Mouse (Mus musculus) limb, embryonic 12.5 days (tissue): ENCODE measurements around the gene 6330409D20Rik. TPM values are rescaled to one million over a fixed set of nuclear protein-coding genes. Genes with fewer than 3 reads are reported as not detected.

Experiments
- ATAC-seq: fragments of 200-750 bp; cut with Nextera tagmentation; 2 replicates; pipeline ENCODE4 v1.8.0; 2017; ENCODE audit warnings: low read depth, moderate TSS enrichment; ENCODE audit not compliant: insufficient number of reproducible peaks, insufficient read depth, low FRiP score, low TSS enrichment
- H3K27ac ChIP-seq: fragments of 300-500 bp; sonication (generic); 2 replicates; pipeline ENCODE4 v1.5.1; 2016; ENCODE audit warnings: mild to moderate bottlenecking, moderate library complexity
- H3K27me3 ChIP-seq: fragments of 300-500 bp; sonication (generic); 2 replicates; pipeline ENCODE4 v1.6.1; 2016; ENCODE audit warnings: mild to moderate bottlenecking, moderate library complexity
- H3K36me3 ChIP-seq: fragments of 300-500 bp; sonication (generic); 2 replicates; pipeline ENCODE4 v1.6.1; 2016; ENCODE audit warnings: mild to moderate bottlenecking, moderate library complexity
- H3K4me1 ChIP-seq: fragments of 300-500 bp; sonication (generic); replicated peaks from 2 replicates; pipeline ENCODE4 v1.6.1; 2016
- H3K4me2 ChIP-seq: fragments of 300-500 bp; sonication (generic); 2 replicates; pipeline ENCODE4 v1.6.1; 2016; ENCODE audit warnings: mild to moderate bottlenecking, moderate library complexity
- H3K4me3 ChIP-seq: fragments of 300-500 bp; sonication (generic); replicated peaks from 2 replicates; pipeline ENCODE4 v1.5.1; 2016; ENCODE audit warnings: mild to moderate bottlenecking
- H3K9ac ChIP-seq: fragments of 300-500 bp; sonication (generic); replicated peaks from 2 replicates; pipeline ENCODE4 v1.6.1; 2016; ENCODE audit warnings: mild to moderate bottlenecking, moderate library complexity
- H3K9me3 ChIP-seq: fragments of 300-500 bp; sonication (generic); 2 replicates; pipeline ENCODE4 v1.6.1; 2016; ENCODE audit warnings: mild to moderate bottlenecking, moderate library complexity
- WGBS: fragments of 180-500 bp; shearing (Covaris S2); methylation state at CpG from one replicate; pipeline ENCODE4 v1.1.7; 2016; 5-methylcytosine and 5-hydroxymethylcytosine counted together
- polyA plus RNA-seq: library from polyadenylated mRNA; unstranded; fragments of >200 nt; fragmentation: Nextera tagmentation; extraction: Ambion mirVana; gene quantifications from 2 replicates; pipeline ENCODE4 v1.2.1, GENCODE M21; 2016

Gene 6330409D20Rik
- polyA plus RNA-seq, 1 experiment from 2014 or later = not detected

DNA sequence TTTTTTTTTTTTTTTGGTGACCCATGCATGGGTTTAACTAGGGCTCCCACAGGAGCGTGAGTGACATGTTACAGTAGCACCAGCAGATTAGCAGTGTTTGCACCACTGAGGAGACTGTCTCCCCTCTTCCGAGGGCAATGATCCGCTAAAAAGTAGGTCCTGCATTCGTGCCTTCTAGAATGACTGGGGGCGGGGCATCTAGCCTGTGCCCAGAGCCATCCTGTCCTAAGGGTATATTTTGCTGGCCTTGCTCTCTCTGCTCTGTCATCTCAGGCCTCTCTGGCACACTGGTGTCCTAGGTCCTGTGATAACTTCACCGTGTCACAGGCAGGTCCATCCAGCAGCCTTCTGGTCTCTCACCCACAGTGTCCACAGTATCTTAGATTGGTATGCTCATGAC lies 41.1 kb downstream of the 6330409D20Rik start:
- Histone ChIP-seq H3K4me2 (no peak overlapping the region), H3K27ac (no peak overlapping the region), H3K9ac (no peak overlapping the region), H3K4me3 (no peak overlapping the region), H3K27me3 (no peaks in the 10 kb centered on the region), H3K4me1 (no peaks in the 10 kb centered on the region), H3K36me3 (peaks cover 27% of the 10 kb centered on the region), H3K9me3 (no peaks in the 10 kb centered on the region)
- WGBS = 83% methylated on average over 6 of the region's 6 CpGs
- ATAC-seq = no peak

DNA sequence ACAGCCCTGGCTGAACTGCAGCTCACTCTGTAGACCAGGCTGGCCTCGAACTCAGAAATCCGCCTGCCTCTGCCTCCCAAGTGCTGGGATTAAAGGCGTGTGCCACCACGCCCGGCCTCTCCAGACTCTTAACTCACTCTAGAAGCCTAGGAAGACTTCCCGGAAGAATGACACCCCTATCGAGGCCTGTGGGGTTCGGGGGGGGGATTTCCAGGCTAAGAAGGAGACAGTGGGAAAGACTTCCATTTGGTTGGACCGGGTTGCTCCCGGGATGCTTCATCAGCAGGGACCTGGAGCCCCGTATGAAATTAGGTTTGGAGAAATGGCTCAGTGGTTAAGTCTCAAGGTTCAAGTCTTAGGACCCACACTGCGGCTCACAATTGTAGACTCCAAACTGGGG lies 46.1 kb downstream of the 6330409D20Rik start:
- Histone ChIP-seq H3K27ac (peak overlapping the region; percentile 76), H3K36me3 (no peaks in the 10 kb centered on the region), H3K4me1 (peaks cover 16% of the 10 kb centered on the region), H3K4me2 (peak overlapping the region; percentile 86), H3K27me3 (no peaks in the 10 kb centered on the region), H3K4me3 (peak overlapping the region; percentile 82), H3K9ac (peak overlapping the region; percentile 44; the same call in 1 of the 2 replicates), H3K9me3 (no peaks in the 10 kb centered on the region)
- ATAC-seq = no peak
- 90% methylated on average over 12 of the region's 12 CpGs for WGBS

GRCm38 (mm10) chr2:32693823-32694411 lies 46.9 kb downstream of the 6330409D20Rik start:
- WGBS = under 1% methylated on average over 51 of the region's 51 CpGs
- H3K4me1 ChIP-seq = peaks cover 16% of the 10 kb centered on the region
- no peaks in the 10 kb centered on the region for H3K27me3 ChIP-seq
- peak overlapping the region; percentile 86 for H3K4me2 ChIP-seq
- peak overlapping the region; percentile 88 for H3K9ac ChIP-seq
- ATAC-seq = peak; percentile 97
- no peaks in the 10 kb centered on the region for H3K9me3 ChIP-seq
- no peaks in the 10 kb centered on the region for H3K36me3 ChIP-seq
- peak overlapping the region; percentile 83 for H3K27ac ChIP-seq
- peak overlapping the region; percentile 82 for H3K4me3 ChIP-seq

DNA sequence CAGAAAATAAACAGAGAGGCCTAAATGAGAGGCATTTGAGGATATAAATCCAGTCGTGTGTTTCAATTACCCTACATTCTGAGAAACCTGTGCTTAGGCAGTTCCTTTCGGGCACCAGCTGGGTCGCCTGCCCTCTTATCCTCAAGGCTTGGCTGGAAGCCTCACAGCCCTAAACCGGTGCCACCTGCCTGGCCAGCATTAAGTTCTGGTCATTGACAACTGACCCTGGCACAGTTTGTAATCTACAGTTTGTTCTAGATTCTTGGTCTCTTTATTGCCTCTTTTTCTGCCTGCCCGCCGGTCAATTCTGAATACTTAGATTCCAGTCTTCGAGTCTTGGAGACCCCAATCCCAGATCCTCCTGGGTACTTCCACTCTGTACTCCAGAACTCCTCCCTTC lies 47.5 kb downstream of the 6330409D20Rik start:
- Histone ChIP-seq H3K4me2 (peak overlapping the region; percentile 86), H3K27ac (peak overlapping the region; percentile 83), H3K9ac (peak overlapping the region; percentile 88), H3K9me3 (no peaks in the 10 kb centered on the region), H3K4me3 (peak overlapping the region; percentile 82), H3K4me1 (peaks cover 16% of the 10 kb centered on the region), H3K27me3 (no peaks in the 10 kb centered on the region), H3K36me3 (peaks cover 1% of the 10 kb centered on the region; the same call in 1 of the 2 replicates)
- ATAC-seq = no peak
- 16% methylated on average over 7 of the region's 7 CpGs for WGBS

GRCm38 (mm10) chr2:32692496-32692895 lies 48.3 kb downstream of the 6330409D20Rik start:
- H3K27ac ChIP-seq = no peak overlapping the region
- peak overlapping the region; percentile 86 for H3K4me2 ChIP-seq
- H3K27me3 ChIP-seq = no peaks in the 10 kb centered on the region
- peak overlapping the region; percentile 82; the same call in 1 of the 2 replicates for H3K4me3 ChIP-seq
- peaks cover 16% of the 10 kb centered on the region for H3K4me1 ChIP-seq
- ATAC-seq = no peak
- H3K36me3 ChIP-seq = peaks cover 9% of the 10 kb centered on the region
- WGBS = 93% methylated on average over 14 of the region's 14 CpGs
- H3K9me3 ChIP-seq = no peaks in the 10 kb centered on the region
- H3K9ac ChIP-seq = 0 out of 2 replicates have a peak overlapping the region, but pooled peaks have one; percentile 88

DNA sequence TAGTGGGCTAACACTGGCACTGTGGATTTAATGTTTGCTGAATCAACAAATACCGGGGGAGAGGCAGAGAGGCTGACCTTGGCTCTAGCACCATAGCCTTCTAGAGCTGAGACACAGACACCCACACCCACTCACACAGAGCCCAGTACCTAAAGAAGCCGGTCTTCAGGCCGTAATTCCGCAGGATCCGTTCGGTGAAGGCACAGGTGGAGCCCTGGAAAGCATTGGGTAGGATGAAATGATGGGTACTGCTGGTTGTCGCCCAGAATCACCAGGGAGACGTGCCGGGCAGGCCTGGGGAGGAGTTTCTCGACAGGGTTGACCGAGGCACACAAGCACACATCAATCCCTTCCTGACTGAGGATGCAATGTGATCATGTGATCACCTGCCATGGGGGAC lies 49.8 kb downstream of the 6330409D20Rik start:
- Histone ChIP-seq H3K9ac (no peak overlapping the region), H3K4me2 (no peak overlapping the region), H3K36me3 (peaks cover 24% of the 10 kb centered on the region), H3K9me3 (no peaks in the 10 kb centered on the region), H3K4me1 (peaks cover 16% of the 10 kb centered on the region), H3K27me3 (no peaks in the 10 kb centered on the region), H3K27ac (no peak overlapping the region), H3K4me3 (no peak overlapping the region)
- ATAC-seq = no peak
- WGBS = 84% methylated on average over 11 of the region's 11 CpGs

DNA sequence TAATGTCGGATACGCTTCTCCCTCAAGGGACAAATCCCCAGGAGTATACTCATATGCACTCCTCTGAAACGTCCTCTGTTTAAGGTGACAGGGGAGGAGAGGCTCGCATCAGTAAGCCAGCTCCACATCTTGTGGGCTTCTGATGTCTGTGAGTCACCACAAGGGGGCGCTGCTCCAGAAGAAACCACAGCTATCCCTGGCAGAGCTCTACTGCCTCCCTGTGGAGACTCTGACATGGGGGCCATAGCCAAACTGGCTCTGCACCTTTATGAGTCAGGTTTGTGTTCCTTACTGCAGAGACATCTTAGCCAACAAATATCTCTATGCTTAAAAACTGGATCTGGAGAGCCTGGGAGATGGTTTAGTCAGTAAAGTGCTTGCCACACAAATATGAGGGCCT lies 51.4 kb downstream of the 6330409D20Rik start:
- Histone ChIP-seq H3K4me1 (peaks cover 16% of the 10 kb centered on the region), H3K4me3 (no peak overlapping the region), H3K9me3 (no peaks in the 10 kb centered on the region), H3K4me2 (no peak overlapping the region), H3K36me3 (peaks cover 40% of the 10 kb centered on the region), H3K9ac (no peak overlapping the region), H3K27me3 (no peaks in the 10 kb centered on the region), H3K27ac (0 out of 2 replicates have a peak overlapping the region, but pooled peaks have one; percentile 56)
- 24% methylated on average over 5 of the region's 5 CpGs for WGBS
- ATAC-seq = no peak

DNA sequence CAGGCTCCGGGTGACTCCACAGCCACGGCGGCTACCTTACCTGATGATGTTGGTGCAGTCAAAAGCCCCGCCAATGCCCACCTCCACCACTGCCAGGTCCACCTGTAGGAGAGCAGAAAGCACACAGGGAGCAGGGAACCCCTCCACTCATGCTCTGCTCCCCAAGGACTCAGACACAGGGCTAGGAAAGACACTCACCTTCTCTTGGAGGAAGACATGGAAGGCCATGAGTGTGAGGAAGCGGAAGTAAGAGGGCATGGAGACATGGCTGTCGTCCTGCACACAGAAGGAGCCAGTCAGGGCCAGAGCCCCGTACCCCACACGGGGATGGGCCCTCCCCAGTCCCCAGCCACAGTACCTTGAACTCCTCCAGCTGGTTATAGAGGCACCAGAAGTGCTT lies 53.3 kb downstream of the 6330409D20Rik start:
- H3K36me3 ChIP-seq = peaks cover 59% of the 10 kb centered on the region

DNA sequence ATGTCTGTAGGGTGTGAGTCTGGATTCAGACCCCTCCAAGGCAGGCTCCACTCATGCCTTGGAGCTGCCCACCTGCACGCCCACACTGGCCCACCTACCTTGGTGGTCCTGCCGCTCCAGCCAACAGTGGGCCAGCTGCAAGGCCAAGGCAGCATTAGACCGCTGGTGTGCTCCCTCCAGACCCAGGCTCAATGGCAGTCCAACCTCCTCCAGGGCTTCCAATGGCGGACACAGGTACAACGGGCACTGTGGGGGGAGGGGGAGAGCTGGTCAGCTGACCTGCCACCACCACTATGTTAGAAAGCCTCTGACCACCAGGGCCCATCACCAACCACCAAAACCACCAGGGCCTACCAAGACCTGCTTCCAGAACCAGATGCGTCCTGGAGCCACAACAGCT lies 54.2 kb downstream of the 6330409D20Rik start:
- no peak overlapping the region; the same call in 1 of the 2 replicates for H3K9ac ChIP-seq
- H3K36me3 ChIP-seq = peaks cover 66% of the 10 kb centered on the region
- no peak overlapping the region for H3K4me3 ChIP-seq
- no peak overlapping the region for H3K27ac ChIP-seq
- H3K4me1 ChIP-seq = peaks cover 4% of the 10 kb centered on the region
- 85% methylated on average over 6 of the region's 6 CpGs for WGBS
- no peak overlapping the region for H3K4me2 ChIP-seq
- no peaks in the 10 kb centered on the region for H3K27me3 ChIP-seq
- no peaks in the 10 kb centered on the region for H3K9me3 ChIP-seq
- no peak for ATAC-seq

More for the DNA sequence above, 53.3 kb downstream of the 6330409D20Rik start:
- Histone ChIP-seq H3K4me3 (no peak overlapping the region), H3K4me2 (no peak overlapping the region), H3K4me1 (peaks cover 7% of the 10 kb centered on the region), H3K27me3 (no peaks in the 10 kb centered on the region), H3K9me3 (no peaks in the 10 kb centered on the region), H3K9ac (no peak overlapping the region), H3K27ac (no peak overlapping the region)
- ATAC-seq = no peak
- 89% methylated on average over 8 of the region's 8 CpGs for WGBS

- Histone ChIP-seq H3K4me2 (no peak overlapping the region), H3K36me3 (peaks cover 66% of the 10 kb centered on the region), H3K27ac (no peak overlapping the region), H3K27me3 (no peaks in the 10 kb centered on the region), H3K9ac (0 out of 2 replicates have a peak overlapping the region, but pooled peaks have one; percentile 37), H3K4me1 (peaks cover 7% of the 10 kb centered on the region), H3K4me3 (no peak overlapping the region), H3K9me3 (no peaks in the 10 kb centered on the region)
- 93% methylated on average over 3 of the region's 3 CpGs for WGBS
- ATAC-seq = no peak
These were observed 55.0 kb downstream of the 6330409D20Rik start for GRCm38 (mm10) chr2:32685807-32686206.

GRCm38 (mm10) chr2:32684681-32685428 lies 56.0 kb downstream of the 6330409D20Rik start:
- H3K4me2 ChIP-seq = no peak overlapping the region
- ATAC-seq = no peak
- H3K36me3 ChIP-seq = peaks cover 66% of the 10 kb centered on the region
- no peaks in the 10 kb centered on the region for H3K9me3 ChIP-seq
- H3K9ac ChIP-seq = no peak overlapping the region
- no peaks in the 10 kb centered on the region for H3K27me3 ChIP-seq
- H3K4me3 ChIP-seq = no peak overlapping the region
- H3K27ac ChIP-seq = no peak overlapping the region
- 90% methylated on average over 15 of the region's 15 CpGs for WGBS
- H3K4me1 ChIP-seq = peaks cover 17% of the 10 kb centered on the region
